Mouse (Mus musculus) MEL (cell line): ENCODE data around the gene Epdr1. TPM values are rescaled to one million over a fixed set of nuclear protein-coding genes. Genes with fewer than 3 reads are reported as not detected.

ENCODE experiments used
- DNase-seq: peaks from one replicate; pipeline ENCODE4 v3.0.0; 2011; ENCODE audit warnings: low read depth, low spot score
- H3K27ac ChIP-seq: 2 replicates; pipeline ENCODE4 v1.5.1; 2012; ENCODE audit warnings: low read depth, mild to moderate bottlenecking, control low read depth, low read length, moderate library complexity; ENCODE audit not compliant: control insufficient read depth
- H3K27me3 ChIP-seq, 2 experiments: fragments of 150-350 bp in 1 of 2; sonication (generic) in 1 of 2; 2 replicates each; pipeline ENCODE4 v1.6.1; 2012; ENCODE audit warnings: low read length in 2 of 2, mild to moderate bottlenecking in 2 of 2, improper control_type of control experiment in 1 of 2, moderate library complexity in 1 of 2; ENCODE audit not compliant: insufficient read depth in 2 of 2, control insufficient read depth in 1 of 2
- H3K36me3 ChIP-seq, 2 experiments: 2 replicates each; pipeline ENCODE4 v1.6.1; 2012 to 2014; ENCODE audit warnings: low read length in 2 of 2, improper control_type of control experiment in 1 of 2, inconsistent platforms in 1 of 2, mild to moderate bottlenecking in 1 of 2; ENCODE audit not compliant: insufficient read depth in 2 of 2, control insufficient read depth in 1 of 2
- H3K4me1 ChIP-seq, 2 experiments: fragments of 150-350 bp in 1 of 2; sonication (generic) in 1 of 2; 2 replicates each; pipeline ENCODE4 v1.6.1; 2012; ENCODE audit warnings: low read length in 2 of 2, improper control_type of control experiment in 1 of 2, mild to moderate bottlenecking in 1 of 2; ENCODE audit not compliant: insufficient read depth in 2 of 2, control insufficient read depth in 1 of 2
- H3K4me3 ChIP-seq, 2 experiments: fragments of 150-350 bp in 1 of 2; sonication (generic) in 1 of 2; 2 replicates each; pipeline ENCODE4 v1.5.1; 2012; ENCODE audit warnings: low read depth in 2 of 2, low read length in 2 of 2, mild to moderate bottlenecking in 2 of 2, moderate library complexity in 2 of 2, control low read depth in 1 of 2, improper control_type of control experiment in 1 of 2; ENCODE audit not compliant: control insufficient read depth in 1 of 2, insufficient read depth in 1 of 2
- H3K79me2 ChIP-seq: 2 replicates; pipeline ENCODE4 v1.6.1; 2012; ENCODE audit warnings: mild to moderate bottlenecking, low read length, moderate library complexity; ENCODE audit not compliant: control insufficient read depth, poor library complexity, insufficient read depth
- H3K9ac ChIP-seq: 2 replicates; pipeline ENCODE4 v1.6.1; 2012; ENCODE audit warnings: low read depth, mild to moderate bottlenecking, control low read depth, low read length, moderate library complexity; ENCODE audit not compliant: control insufficient read depth, poor library complexity, severe bottlenecking
- H3K9me3 ChIP-seq: fragments of 150-350 bp; sonication (generic); replicated peaks from 2 replicates; pipeline ENCODE4 v1.6.1; 2012; ENCODE audit warnings: mild to moderate bottlenecking, low read length, improper control_type of control experiment, moderate library complexity; ENCODE audit not compliant: insufficient read depth
- CHD1 ChIP-seq: IDR thresholded peaks from 2 replicates; pipeline ENCODE4 v1.6.1; 2012; ENCODE audit warnings: low read depth, mild to moderate bottlenecking, inconsistent platforms, low read length, improper control_type of control experiment
- EP300 ChIP-seq, 2 experiments: IDR thresholded peaks; 2 replicates each; pipeline ENCODE4 v1.6.1; 2011; ENCODE audit warnings: improper control_type of control experiment in 2 of 2, low read length in 2 of 2, low read depth in 1 of 2, mild to moderate bottlenecking in 1 of 2
- ETS1 ChIP-seq: IDR thresholded peaks from 2 replicates; pipeline ENCODE4 v1.6.1; 2012; ENCODE audit warnings: low read depth, mild to moderate bottlenecking, inconsistent platforms, low read length, improper control_type of control experiment, moderate library complexity
- GATA1 ChIP-seq: IDR thresholded peaks from 2 replicates; pipeline ENCODE4 v1.6.1; 2011; ENCODE audit warnings: low read depth, low read length, improper control_type of control experiment
- KAT2A ChIP-seq: conservative IDR thresholded peaks from 2 replicates; pipeline ENCODE4 v1.6.1; 2012; ENCODE audit warnings: low read depth, low read length, improper control_type of control experiment, inconsistent platforms
- MAFK ChIP-seq: IDR thresholded peaks from 2 replicates; pipeline ENCODE4 v1.6.1; 2011; ENCODE audit warnings: low read depth, mild to moderate bottlenecking, low read length, improper control_type of control experiment, borderline replicate concordance
- MYC ChIP-seq: IDR thresholded peaks from 2 replicates; pipeline ENCODE4 v1.6.1; 2011; ENCODE audit warnings: low read depth, mild to moderate bottlenecking, low read length, improper control_type of control experiment, moderate library complexity
- POLR2AphosphoS2 ChIP-seq: IDR thresholded peaks from 2 replicates; pipeline ENCODE4 v1.6.1; 2011; ENCODE audit warnings: low read length, improper control_type of control experiment
- POLR2AphosphoS5 ChIP-seq: IDR thresholded peaks from 2 replicates; pipeline ENCODE4 v1.6.1; 2012; ENCODE audit warnings: low read depth, borderline replicate concordance, mild to moderate bottlenecking, inconsistent platforms, low read length, moderate library complexity, mixed read lengths
- RAD21 ChIP-seq: IDR thresholded peaks from 2 replicates; pipeline ENCODE4 v1.6.1; 2011; ENCODE audit warnings: mild to moderate bottlenecking, low read depth, low read length, improper control_type of control experiment
- RCOR1 ChIP-seq: IDR thresholded peaks from 2 replicates; pipeline ENCODE4 v1.6.1; 2012; ENCODE audit warnings: low read depth, mild to moderate bottlenecking, inconsistent platforms, low read length, improper control_type of control experiment
- SIN3A ChIP-seq: IDR thresholded peaks from 2 replicates; pipeline ENCODE4 v1.6.1; 2012; ENCODE audit warnings: low read length, improper control_type of control experiment, inconsistent platforms
- TBP ChIP-seq: IDR thresholded peaks from 2 replicates; pipeline ENCODE4 v1.8.0; 2011; ENCODE audit warnings: low read depth, low read length, improper control_type of control experiment
- TCF12 ChIP-seq: IDR thresholded peaks from 2 replicates; pipeline ENCODE4 v1.6.1; 2014; ENCODE audit warnings: low read depth, mild to moderate bottlenecking, inconsistent platforms, low read length, improper control_type of control experiment, moderate library complexity
- ZC3H11A ChIP-seq: IDR thresholded peaks from 2 replicates; pipeline ENCODE4 v1.6.1; 2012; ENCODE audit warnings: low read depth, mild to moderate bottlenecking, inconsistent platforms, low read length, improper control_type of control experiment
- ZKSCAN1 ChIP-seq: IDR thresholded peaks from 2 replicates; pipeline ENCODE4 v1.6.1; 2012; ENCODE audit warnings: low read depth, mild to moderate bottlenecking, inconsistent platforms, low read length, improper control_type of control experiment, moderate library complexity
- ZNF384 ChIP-seq: IDR thresholded peaks from 2 replicates; pipeline ENCODE4 v1.6.1; 2012; ENCODE audit warnings: low read depth, mild to moderate bottlenecking, inconsistent platforms, low read length, improper control_type of control experiment
- polyA plus RNA-seq, 2 experiments: library from polyadenylated mRNA; stranded (reverse) in 1 of 2; unstranded in 1 of 2; fragments of >175 nt in 1 of 2; fragments of >200 nt in 1 of 2; gene quantifications; 2 replicates each; pipeline versions ENCODE4 v1.2.1 to v1.2.4; 2012; ENCODE audit warnings: low replicate concordance in 2 of 2, low read depth in 1 of 2; ENCODE audit not compliant: insufficient read length in 2 of 2, insufficient read depth in 1 of 2, missing spikeins in 1 of 2
- total RNA-seq: library from RNA; depleted of rRNA; stranded (reverse); fragments of 300-350 nt; gene quantifications from 2 replicates; pipeline ENCODE4 v1.2.3, GENCODE M21; 2012

Gene Epdr1
- total and polyA plus RNA-seq, 3 experiments: not detected

DNA sequence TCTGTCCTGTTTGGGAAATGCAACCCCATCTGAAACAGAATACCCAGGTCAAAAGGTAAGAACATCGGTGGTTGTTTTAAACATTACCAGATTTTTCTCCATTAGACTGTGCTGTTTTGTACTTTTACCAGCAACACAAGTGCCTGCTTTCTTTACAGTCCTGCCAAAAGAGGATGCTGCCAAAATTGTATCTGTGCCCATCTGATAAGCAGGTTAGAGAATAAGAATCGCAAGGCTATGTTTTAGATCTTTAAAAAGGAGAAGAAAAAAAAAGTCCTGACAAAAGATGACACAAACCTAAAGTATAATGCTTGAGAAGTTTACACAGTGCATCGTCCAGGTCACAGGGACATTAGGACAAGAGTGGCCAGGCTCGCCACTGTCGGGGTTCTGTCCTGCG is 20.5 kb downstream of the Epdr1 start:
- H3K36me3 ChIP-seq: peaks cover 0 to 5% of the 10 kb centered on the region in 2 experiments; a peak in 2 of 4 replicates
- H3K9ac ChIP-seq: no peak overlapping the region
- H3K27ac ChIP-seq: 0 out of 2 replicates have a peak overlapping the region, but pooled peaks have one; percentile 12
- no peaks in the 10 kb centered on the region for H3K79me2 ChIP-seq
- H3K4me1 ChIP-seq: peaks cover 8 to 13% of the 10 kb centered on the region in 2 experiments
- peak; percentile 26 to 75; a peak in 3 of 4 replicates for TF ChIP-seq EP300 (IDR thresholded peaks at IDR 0.05; ENCODE audit: low read depth in 1 of 2, low read length in 2 of 2)
- TF ChIP-seq ZNF384: peak; percentile 87
- no peak for TF ChIP-seq MYC
- TF ChIP-seq RCOR1: peak; percentile 70; the same call in 1 of the 2 replicates
- no peak for TF ChIP-seq CHD1
- TF ChIP-seq ETS1: peak; percentile 47; the same call in 1 of the 2 replicates
- TF ChIP-seq TCF12: 0 out of 2 replicates have a peak, but pooled peaks have one; percentile 31
- TF ChIP-seq GATA1: peak; percentile 99
- TF ChIP-seq, all 39 proteins: peak for 6
- Histone ChIP-seq H3K4me3 (no peak overlapping the region), H3K27me3 (peaks cover 0 to 2% of the 10 kb centered on the region in 2 experiments; a peak in 1 of 4 replicates), H3K9me3 (no peaks in the 10 kb centered on the region)
- peak; percentile 84 for DNase-seq

GRCm38 (mm10) chr13:19595141-19595540 is 24.6 kb downstream of the Epdr1 start:
- peaks cover 0 to 5% of the 10 kb centered on the region in 2 experiments; a peak in 2 of 4 replicates for H3K27me3 ChIP-seq
- no peaks in the 10 kb centered on the region for H3K79me2 ChIP-seq
- H3K9me3 ChIP-seq: no peaks in the 10 kb centered on the region

DNA sequence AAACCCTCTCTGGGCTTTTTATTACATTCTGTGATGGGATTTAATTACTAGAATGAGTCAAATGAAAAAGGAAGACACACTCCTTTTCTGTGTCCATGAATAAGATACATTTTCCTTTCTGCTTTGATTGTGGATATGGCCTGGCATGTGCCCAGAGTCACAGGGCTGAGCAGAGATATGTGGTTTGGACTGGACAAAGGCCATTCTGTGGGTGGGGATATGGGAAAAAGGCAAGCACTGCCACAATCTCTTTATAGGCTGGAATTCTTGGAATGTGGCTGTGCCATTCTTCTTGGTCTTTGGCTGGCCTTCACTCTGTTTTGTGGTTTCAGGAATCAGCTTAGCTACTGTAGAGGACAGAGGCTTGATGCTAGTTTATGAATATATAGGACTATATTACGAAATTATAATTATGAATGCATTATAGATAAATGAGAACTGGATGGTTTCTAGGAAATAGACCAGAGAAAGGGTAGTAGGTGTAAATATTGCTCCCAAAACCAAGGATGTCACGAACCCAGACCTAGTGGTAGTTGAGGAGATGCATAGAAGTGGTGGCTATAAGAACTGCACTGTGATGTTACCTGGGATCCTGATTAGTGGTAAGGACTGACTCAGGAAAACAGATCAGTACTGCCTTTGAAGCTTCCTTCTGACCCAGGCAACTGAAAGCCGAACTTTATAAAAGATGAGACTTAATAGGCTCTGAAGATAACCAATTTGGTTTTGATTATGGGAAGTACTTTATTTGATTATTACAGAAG is 28.5 kb downstream of the Epdr1 start:
- no peak overlapping the region for H3K9ac ChIP-seq
- H3K27ac ChIP-seq: no peak overlapping the region
- no peaks in the 10 kb centered on the region for H3K36me3 ChIP-seq
- no peaks in the 10 kb centered on the region for H3K9me3 ChIP-seq
- no peaks in the 10 kb centered on the region for H3K79me2 ChIP-seq
- no peak for DNase-seq
- H3K4me1 ChIP-seq: no peaks in the 10 kb centered on the region
- no peak overlapping the region for H3K4me3 ChIP-seq
- peaks cover 0 to 3% of the 10 kb centered on the region in 2 experiments; a peak in 2 of 4 replicates for H3K27me3 ChIP-seq
- TF ChIP-seq CHD1 (no peak), ZNF384 (no peak), SIN3A (no peak)

More at GRCm38 (mm10) chr13:19595141-19595540, 24.6 kb downstream of the Epdr1 start:
- H3K27ac ChIP-seq: no peak overlapping the region
- no peak overlapping the region for H3K4me3 ChIP-seq
- TF ChIP-seq EP300 (IDR thresholded peaks at IDR 0.05; ENCODE audit: low read depth in 1 of 2, low read length in 2 of 2) (no peak), POLR2AphosphoS2 (no peak), ZC3H11A (no peak), TBP (no peak), MAFK (no peak), KAT2A (no peak), ZKSCAN1 (no peak), POLR2AphosphoS5 (no peak), RAD21 (no peak)
- peaks cover 3 to 6% of the 10 kb centered on the region in 2 experiments; a peak in 2 of 4 replicates for H3K4me1 ChIP-seq
- peaks cover 0 to 2% of the 10 kb centered on the region in 2 experiments; a peak in 2 of 4 replicates for H3K36me3 ChIP-seq
- no peak overlapping the region for H3K9ac ChIP-seq
- no peak for DNase-seq
